Mouse (Mus musculus) duodenum, adult 2 months (tissue): ENCODE measurements around the gene Clec2e. TPM values are rescaled to one million over a fixed set of nuclear protein-coding genes. Genes with fewer than 3 reads are reported as not detected.

Experiments used
- polyA plus RNA-seq: library from polyadenylated mRNA; depleted of rRNA; stranded (reverse); fragments of >200 nt; gene quantifications from 2 replicates; pipeline ENCODE4 v1.2.3, GENCODE M21; 2012; ENCODE audit warnings: low replicate concordance; rRNA removed

The Clec2e gene
- polyA plus RNA-seq = 9.2 and 12.3 TPM in 2 replicates

DNA sequence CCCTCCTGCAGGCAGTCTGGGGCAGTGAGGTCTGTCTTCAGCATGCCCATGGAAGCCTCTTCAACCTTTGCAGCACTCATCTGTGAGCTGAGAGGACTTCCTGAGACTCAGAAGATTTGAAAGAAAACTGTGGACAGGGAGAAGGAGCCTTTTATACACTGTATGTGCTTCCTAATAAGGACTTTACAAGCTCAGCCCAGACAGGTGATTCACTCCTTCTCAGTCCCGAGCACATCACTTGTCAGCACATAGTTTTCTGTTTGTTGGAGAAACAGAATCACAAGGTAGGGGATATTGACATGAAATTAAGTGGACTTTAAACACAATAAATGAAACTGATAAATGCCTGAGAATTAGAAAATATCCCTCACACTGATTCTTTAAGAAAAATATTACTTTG is at the start of gene Clec2e:
Gene Clec2e, minus strand, starts transcription at position 120 of the 400 bp plus-strand sequence.

DNA sequence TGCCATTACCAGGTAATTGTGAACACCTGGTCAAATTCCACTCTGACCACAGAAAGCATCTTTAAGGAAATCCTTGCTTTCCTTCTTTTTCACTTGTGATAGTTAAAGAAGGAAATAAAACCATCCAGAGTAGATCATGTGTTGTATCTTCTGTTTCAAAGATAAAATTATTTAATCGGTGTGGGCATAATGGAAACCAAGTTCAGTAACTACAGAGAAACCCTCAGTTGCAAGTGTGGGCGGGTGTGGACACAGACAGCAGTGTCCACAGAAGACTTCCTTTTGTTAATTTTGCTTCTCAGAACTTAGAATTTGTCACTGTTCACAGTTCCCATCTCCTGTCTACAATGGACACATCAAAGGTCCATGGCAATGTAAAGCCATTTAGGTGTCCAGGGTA is 55.1 kb downstream of the Clec2e start, which contains the start of gene Klrb1f:
Gene Klrb1f, plus strand, starts transcription at position 301 of the 400 bp plus-strand sequence.

Other genes starting within 250 kb of the Clec2e start
- not detected in 2 replicates for gene Clec2i, start 213.3 kb downstream of the Clec2e start, polyA plus RNA-seq
- 0.17 TPM in 1 of 2 replicates, not detected in the other for gene BC035044, start 209.8 kb downstream of the Clec2e start, polyA plus RNA-seq
- gene Clec2g, start 166.5 kb downstream of the Clec2e start, polyA plus RNA-seq = not detected in 2 replicates
- gene Klrb1f, start 55.0 kb downstream of the Clec2e start, polyA plus RNA-seq = not detected in 2 replicates
- gene Clec2d, start 79.7 kb upstream of the Clec2e start, polyA plus RNA-seq = 12.1 and 19.6 TPM in 2 replicates
- 0.06 and 0.27 TPM in 2 replicates for gene Cd69, start 174.5 kb upstream of the Clec2e start, polyA plus RNA-seq
- not detected in 2 replicates for gene 4922502D21Rik, start 230.9 kb upstream of the Clec2e start, polyA plus RNA-seq
- gene Clec12a, start 241.8 kb upstream of the Clec2e start, polyA plus RNA-seq = 0.06 TPM in 1 of 2 replicates, not detected in the other